Mouse (Mus musculus) liver, embryonic 15.5 days (tissue): ENCODE results near the gene Spin2e. TPM values are rescaled to one million over a fixed set of nuclear protein-coding genes. Genes with fewer than 3 reads are reported as not detected.
"Not testable (repeated sequence)": the region's sequence is repeated elsewhere in the genome, so short reads cannot be mapped to it uniquely, and the experiment has no call there.

Source experiments
- ATAC-seq: fragments of 200-750 bp; cut with Nextera tagmentation; 2 replicates; pipeline ENCODE4 v1.8.0; 2017; ENCODE audit warnings: moderate number of reproducible peaks, mild to moderate bottlenecking, moderate library complexity; ENCODE audit not compliant: insufficient read depth
- H3K27ac ChIP-seq: fragments of 300-500 bp; sonication (generic); replicated peaks from 2 replicates; pipeline ENCODE4 v1.5.1; 2015; ENCODE audit warnings: mild to moderate bottlenecking, inconsistent platforms
- H3K27me3 ChIP-seq: fragments of 300-500 bp; sonication (generic); 2 replicates; pipeline ENCODE4 v1.6.1; 2015; ENCODE audit warnings: mild to moderate bottlenecking, inconsistent platforms
- H3K36me3 ChIP-seq: fragments of 300-500 bp; sonication (generic); replicated peaks from 2 replicates; pipeline ENCODE4 v1.6.1; 2015; ENCODE audit warnings: moderate library complexity, mild to moderate bottlenecking, inconsistent platforms
- H3K4me1 ChIP-seq: fragments of 300-500 bp; sonication (generic); replicated peaks from 2 replicates; pipeline ENCODE4 v1.6.1; 2015; ENCODE audit warnings: inconsistent platforms
- H3K4me2 ChIP-seq: fragments of 300-500 bp; sonication (generic); 2 replicates; pipeline ENCODE4 v1.6.1; 2015; ENCODE audit warnings: moderate library complexity, mild to moderate bottlenecking, inconsistent platforms
- H3K4me3 ChIP-seq: fragments of 300-500 bp; sonication (generic); replicated peaks from 2 replicates; pipeline ENCODE4 v1.5.1; 2015; ENCODE audit warnings: mild to moderate bottlenecking, inconsistent platforms
- H3K9ac ChIP-seq: fragments of 300-500 bp; sonication (generic); 2 replicates; pipeline ENCODE4 v1.6.1; 2015; ENCODE audit warnings: moderate library complexity, mild to moderate bottlenecking, inconsistent platforms
- H3K9me3 ChIP-seq: fragments of 300-500 bp; sonication (generic); replicated peaks from 2 replicates; pipeline ENCODE4 v1.6.1; 2016; ENCODE audit warnings: inconsistent platforms
- WGBS: fragments of 180-500 bp; shearing (Covaris S2); methylation state at CpG from one replicate; pipeline ENCODE4 v1.1.7; 2015; ENCODE audit warnings: mixed read lengths; ENCODE audit not compliant: insufficient replicate concordance; 5-methylcytosine and 5-hydroxymethylcytosine counted together
- polyA plus RNA-seq: library from polyadenylated mRNA; unstranded; fragments of >200 nt; fragmentation: Nextera tagmentation; extraction: Ambion mirVana; gene quantifications from 2 replicates; pipeline ENCODE4 v1.2.1, GENCODE M21; 2015

Spin2e gene
- polyA plus RNA-seq = not detected in 2 replicates

DNA sequence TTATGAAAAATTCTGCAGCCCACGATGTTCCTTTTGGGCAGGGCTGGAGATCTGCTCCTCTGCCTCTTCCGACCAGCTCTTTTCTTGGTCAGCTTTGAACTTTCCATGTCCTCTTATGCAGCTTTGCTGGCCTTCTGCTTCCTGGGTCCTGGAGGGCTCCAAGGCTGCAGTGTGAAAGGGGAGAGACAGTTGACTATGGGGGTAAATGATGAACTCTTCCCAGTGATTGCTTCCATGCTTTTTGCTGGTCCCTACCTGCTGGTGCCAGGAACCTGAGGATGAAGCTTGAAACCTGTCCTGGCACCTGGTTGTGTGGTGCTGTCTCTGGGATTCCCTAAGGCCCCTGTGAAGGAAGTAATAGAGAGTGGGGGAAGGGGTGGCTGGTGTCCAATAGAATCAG lies at the start of gene Spin2e:
Gene Spin2e (minus strand): TSS at position 101 of the 400 bp plus-strand sequence.
- not testable (repeated sequence) for ATAC-seq, H3K4me2 ChIP-seq, H3K27me3 ChIP-seq, H3K4me3 ChIP-seq, H3K9ac ChIP-seq, H3K36me3 ChIP-seq, H3K9me3 ChIP-seq, H3K27ac ChIP-seq, H3K4me1 ChIP-seq
- 55% methylated on average over 2 of the region's 2 CpGs for WGBS

- H3K27ac ChIP-seq, ATAC-seq, H3K36me3 ChIP-seq, H3K9me3 ChIP-seq, H3K4me2 ChIP-seq, H3K9ac ChIP-seq, H3K4me3 ChIP-seq, H3K27me3 ChIP-seq, H3K4me1 ChIP-seq: not testable (repeated sequence)
- WGBS = no CpG with 5 or more reads among the region's 1 CpGs
Measured at GRCm38 (mm10) chrX:31574183-31574582, 44.5 kb downstream of the Spin2e start, which contains the start of gene Gm21883. Gene Gm21883 (minus strand): TSS chrX:31574283.

Other genes starting within 250 kb of the Spin2e start
- gene Btbd35f19, start 235.0 kb downstream of the Spin2e start, polyA plus RNA-seq = not detected in 2 replicates
- not detected in 2 replicates for gene Gm21883, start 44.6 kb downstream of the Spin2e start, polyA plus RNA-seq
- not detected in 2 replicates for gene Btbd35f25, start 98.2 kb upstream of the Spin2e start, polyA plus RNA-seq